Mouse (Mus musculus) midbrain, embryonic 11.5 days (tissue): ENCODE measurements around the gene Ern1. TPM values are rescaled to one million over a fixed set of nuclear protein-coding genes. Genes with fewer than 3 reads are reported as not detected.
"Not testable (repeated sequence)": the region's sequence is repeated elsewhere in the genome, so short reads cannot be mapped to it uniquely, and the experiment has no call there.

Experiments
- ATAC-seq: fragments of 200-750 bp; cut with Nextera tagmentation; 2 replicates; pipeline ENCODE4 v1.8.0; 2017; ENCODE audit warnings: moderate TSS enrichment, moderate library complexity; ENCODE audit not compliant: low FRiP score
- DNase-seq: peaks from one replicate; pipeline ENCODE4 v3.0.0; 2015; ENCODE audit warnings: low spot score; ENCODE audit errors: missing footprints
- H3K27ac ChIP-seq: fragments of 300-500 bp; sonication (generic); 2 replicates; pipeline ENCODE4 v1.5.1; 2014; ENCODE audit warnings: low read depth, low read length
- H3K27me3 ChIP-seq: fragments of 300-500 bp; sonication (generic); 2 replicates; pipeline ENCODE4 v1.6.1; 2014; ENCODE audit warnings: mild to moderate bottlenecking, low read length, moderate library complexity, mixed read lengths; ENCODE audit not compliant: control insufficient read depth, insufficient read depth
- H3K36me3 ChIP-seq: fragments of 300-500 bp; sonication (generic); 2 replicates; pipeline ENCODE4 v1.6.1; 2014; ENCODE audit warnings: mild to moderate bottlenecking, low read length, moderate library complexity, mixed read lengths; ENCODE audit not compliant: control insufficient read depth, insufficient read depth
- H3K4me1 ChIP-seq: fragments of 300-500 bp; sonication (generic); 2 replicates; pipeline ENCODE4 v1.6.1; 2014; ENCODE audit warnings: low read length; ENCODE audit not compliant: control insufficient read depth, insufficient read depth
- H3K4me2 ChIP-seq: fragments of 300-500 bp; sonication (generic); 2 replicates; pipeline ENCODE4 v1.6.1; 2014; ENCODE audit warnings: mild to moderate bottlenecking, moderate library complexity
- H3K4me3 ChIP-seq: fragments of 300-500 bp; sonication (generic); 2 replicates; pipeline ENCODE4 v1.5.1; 2014; ENCODE audit warnings: low read depth, low read length
- H3K9ac ChIP-seq: fragments of 300-500 bp; sonication (generic); 2 replicates; pipeline ENCODE4 v1.6.1; 2014; ENCODE audit warnings: low read length
- H3K9me3 ChIP-seq: fragments of 300-500 bp; sonication (generic); 2 replicates; pipeline ENCODE4 v1.6.1; 2016; ENCODE audit warnings: low read length; ENCODE audit not compliant: control insufficient read depth
- WGBS: fragments of 180-500 bp; shearing (Covaris S2); extraction: QIAGEN DNeasy Blood & Tissue Kit; methylation state at CpG from one replicate; pipeline ENCODE4 v1.1.7; 2014; 5-methylcytosine and 5-hydroxymethylcytosine counted together
- polyA plus RNA-seq: library from polyadenylated mRNA; unstranded; fragments of >200 nt; fragmentation: Nextera tagmentation; extraction: Ambion mirVana; gene quantifications from 2 replicates; pipeline ENCODE4 v1.2.1, GENCODE M21; 2014

Gene Ern1
- polyA plus RNA-seq, 1 experiment from 2014 or later, result 4.6 TPM

GRCm38 (mm10) chr11:106498739-106499379, 11.2 kb upstream of the Ern1 start:
- no peak for ATAC-seq
- H3K9ac ChIP-seq, result no peak overlapping the region
- no peak for DNase-seq
- no peaks in the 10 kb centered on the region for H3K27me3 ChIP-seq
- H3K4me2 ChIP-seq, result no peak overlapping the region
- WGBS, result 5% methylated on average over 4 of the region's 4 CpGs
- H3K36me3 ChIP-seq, result no peaks in the 10 kb centered on the region
- H3K9me3 ChIP-seq, result no peaks in the 10 kb centered on the region
- no peak overlapping the region for H3K27ac ChIP-seq
- H3K4me3 ChIP-seq, result no peak overlapping the region
- H3K4me1 ChIP-seq, result peaks cover 5% of the 10 kb centered on the region; the same call in 1 of the 2 replicates

GRCm38 (mm10) chr11:106497926-106498325, 10.3 kb upstream of the Ern1 start:
- ATAC-seq (no peak), DNase-seq (no peak)
- no peak overlapping the region for H3K27ac ChIP-seq
- H3K9me3 ChIP-seq, result no peaks in the 10 kb centered on the region
- no peak overlapping the region for H3K9ac ChIP-seq
- H3K27me3 ChIP-seq, result no peaks in the 10 kb centered on the region
- no peak overlapping the region for H3K4me2 ChIP-seq
- H3K4me1 ChIP-seq, result peaks cover 5% of the 10 kb centered on the region; the same call in 1 of the 2 replicates
- no peak overlapping the region for H3K4me3 ChIP-seq
- no peaks in the 10 kb centered on the region for H3K36me3 ChIP-seq
- 92% methylated on average over 2 of the region's 2 CpGs for WGBS

- not testable (repeated sequence) for H3K36me3 ChIP-seq, H3K9me3 ChIP-seq, H3K27me3 ChIP-seq, H3K9ac ChIP-seq, H3K4me2 ChIP-seq, H3K27ac ChIP-seq, H3K4me1 ChIP-seq, DNase-seq, ATAC-seq, H3K4me3 ChIP-seq
- WGBS, result 96% methylated on average over 2 of the region's 2 CpGs
Measured at GRCm38 (mm10) chr11:106497009-106497408, 9.4 kb upstream of the Ern1 start.

- Histone ChIP-seq H3K9me3 (no peaks in the 10 kb centered on the region), H3K4me3 (no peak overlapping the region), H3K4me1 (no peaks in the 10 kb centered on the region), H3K27ac (no peak overlapping the region), H3K36me3 (no peaks in the 10 kb centered on the region), H3K4me2 (no peak overlapping the region), H3K27me3 (no peaks in the 10 kb centered on the region), H3K9ac (no peak overlapping the region)
- ATAC-seq, result no peak
- 79% methylated on average over 7 of the region's 7 CpGs for WGBS
- peak; percentile 17 for DNase-seq
Measured at GRCm38 (mm10) chr11:106492984-106493669, 5.5 kb upstream of the Ern1 start.

GRCm38 (mm10) chr11:106491393-106491792, 3.7 kb upstream of the Ern1 start:
- Histone ChIP-seq H3K4me2 (no peak overlapping the region), H3K36me3 (no peaks in the 10 kb centered on the region), H3K9me3 (no peaks in the 10 kb centered on the region), H3K4me1 (peaks cover 4% of the 10 kb centered on the region), H3K27ac (no peak overlapping the region), H3K4me3 (no peak overlapping the region), H3K27me3 (no peaks in the 10 kb centered on the region), H3K9ac (no peak overlapping the region)
- ATAC-seq (no peak), DNase-seq (peak; percentile 91)
- 3% methylated on average over 3 of the region's 3 CpGs for WGBS

- not testable (repeated sequence) for H3K9ac ChIP-seq, ATAC-seq, H3K27ac ChIP-seq, H3K4me2 ChIP-seq, H3K27me3 ChIP-seq, H3K4me3 ChIP-seq, H3K9me3 ChIP-seq, DNase-seq, H3K4me1 ChIP-seq, H3K36me3 ChIP-seq
- 87% methylated on average over 6 of the region's 6 CpGs for WGBS
Measured at GRCm38 (mm10) chr11:106490600-106490999, 2.9 kb upstream of the Ern1 start.

GRCm38 (mm10) chr11:106490057-106490456, 2.4 kb upstream of the Ern1 start:
- ATAC-seq (no peak), DNase-seq (peak; percentile 75)
- no peak overlapping the region for H3K9ac ChIP-seq
- H3K36me3 ChIP-seq, result no peaks in the 10 kb centered on the region
- H3K27me3 ChIP-seq, result no peaks in the 10 kb centered on the region
- H3K27ac ChIP-seq, result no peak overlapping the region
- 54% methylated on average over 10 of the region's 10 CpGs for WGBS
- no peak overlapping the region for H3K4me2 ChIP-seq
- no peak overlapping the region for H3K4me3 ChIP-seq
- H3K4me1 ChIP-seq, result peaks cover 5% of the 10 kb centered on the region
- H3K9me3 ChIP-seq, result no peaks in the 10 kb centered on the region

GRCm38 (mm10) chr11:106489036-106489693, 1.5 kb upstream of the Ern1 start:
- Histone ChIP-seq H3K9me3 (no peaks in the 10 kb centered on the region), H3K9ac (no peak overlapping the region), H3K27ac (no peak overlapping the region), H3K27me3 (no peaks in the 10 kb centered on the region), H3K36me3 (no peaks in the 10 kb centered on the region), H3K4me1 (peaks cover 5% of the 10 kb centered on the region), H3K4me3 (no peak overlapping the region), H3K4me2 (no peak overlapping the region)
- 54% methylated on average over 6 of the region's 7 CpGs for WGBS
- ATAC-seq (no peak), DNase-seq (no peak)

GRCm38 (mm10) chr11:106488126-106488561, 492 bp upstream of the Ern1 start:
- H3K4me2 ChIP-seq, result peak overlapping the region; percentile 90
- no peaks in the 10 kb centered on the region for H3K36me3 ChIP-seq
- peak overlapping the region; percentile 91 for H3K4me3 ChIP-seq
- no peaks in the 10 kb centered on the region for H3K9me3 ChIP-seq
- H3K27ac ChIP-seq, result no peak overlapping the region
- H3K27me3 ChIP-seq, result no peaks in the 10 kb centered on the region
- H3K9ac ChIP-seq, result no peak overlapping the region; the same call in 1 of the 2 replicates
- ATAC-seq, result peak; percentile 55
- H3K4me1 ChIP-seq, result peaks cover 5% of the 10 kb centered on the region
- DNase-seq, result no peak
- 18% methylated on average over 17 of the region's 17 CpGs for WGBS
